Mouse (Mus musculus): ENCODE measurements around the gene Rnf31. TPM values are rescaled to one million over a fixed set of nuclear protein-coding genes. Genes with fewer than 3 reads are reported as not detected.

Gene Rnf31
- polyA plus RNA-seq (2012; rRNA removed): 21.9 and 24.7 TPM in 2 replicates

DNA sequence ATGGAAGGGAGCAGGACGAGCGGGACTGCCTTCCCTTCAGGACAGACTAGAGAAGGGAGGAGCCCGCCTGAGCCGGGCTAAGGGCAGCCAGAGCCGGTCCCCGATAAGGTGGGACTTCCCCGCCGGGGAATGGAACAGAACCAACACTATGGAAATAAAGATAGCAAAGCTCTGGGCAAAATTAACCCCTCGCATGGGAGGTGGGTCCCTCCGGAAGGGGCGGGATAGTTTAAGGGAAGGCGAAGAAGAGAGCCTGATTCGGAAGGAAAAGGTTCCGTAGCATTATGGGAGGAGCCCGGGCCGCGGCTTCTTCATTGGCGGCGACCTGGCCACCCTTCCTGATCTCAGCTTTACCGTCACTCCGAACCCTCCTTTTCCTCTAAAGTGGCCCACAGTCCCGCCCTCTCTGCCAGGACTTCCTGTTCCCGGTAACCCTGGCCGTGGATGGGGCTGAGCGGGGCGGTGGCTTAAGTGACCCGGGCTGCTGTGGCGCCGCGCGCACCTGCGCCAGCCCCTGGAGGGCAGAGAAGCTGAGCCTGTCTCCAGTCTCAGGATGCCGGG is at the start of gene Rnf31:
Rnf31 (plus strand) TSS at position 378 of the 561 bp plus-strand sequence.

DNA sequence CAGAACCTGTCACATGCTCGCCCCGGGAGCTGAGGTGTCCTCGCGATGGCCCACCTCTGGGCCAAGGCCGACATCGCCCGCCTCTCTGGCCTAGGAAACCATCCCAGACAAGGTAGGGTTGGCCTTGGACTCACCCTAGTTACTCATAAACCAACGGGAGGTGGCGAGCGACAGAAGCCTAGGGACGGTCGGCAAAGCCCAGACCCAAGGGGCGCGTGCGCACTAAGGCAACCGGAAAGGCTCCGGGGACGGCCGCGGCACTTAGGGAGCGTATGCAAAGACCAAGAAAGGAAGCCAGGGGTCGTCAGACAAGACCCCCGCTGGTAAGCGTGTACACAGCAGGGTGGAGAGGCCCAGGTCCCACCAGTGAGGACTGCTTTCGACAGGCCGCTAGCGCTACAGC is 31.7 kb upstream of the Rnf31 start, which contains the start of gene Dcaf11:
Dcaf11 (plus strand) TSS at position 208 of the 403 bp plus-strand sequence.

DNA sequence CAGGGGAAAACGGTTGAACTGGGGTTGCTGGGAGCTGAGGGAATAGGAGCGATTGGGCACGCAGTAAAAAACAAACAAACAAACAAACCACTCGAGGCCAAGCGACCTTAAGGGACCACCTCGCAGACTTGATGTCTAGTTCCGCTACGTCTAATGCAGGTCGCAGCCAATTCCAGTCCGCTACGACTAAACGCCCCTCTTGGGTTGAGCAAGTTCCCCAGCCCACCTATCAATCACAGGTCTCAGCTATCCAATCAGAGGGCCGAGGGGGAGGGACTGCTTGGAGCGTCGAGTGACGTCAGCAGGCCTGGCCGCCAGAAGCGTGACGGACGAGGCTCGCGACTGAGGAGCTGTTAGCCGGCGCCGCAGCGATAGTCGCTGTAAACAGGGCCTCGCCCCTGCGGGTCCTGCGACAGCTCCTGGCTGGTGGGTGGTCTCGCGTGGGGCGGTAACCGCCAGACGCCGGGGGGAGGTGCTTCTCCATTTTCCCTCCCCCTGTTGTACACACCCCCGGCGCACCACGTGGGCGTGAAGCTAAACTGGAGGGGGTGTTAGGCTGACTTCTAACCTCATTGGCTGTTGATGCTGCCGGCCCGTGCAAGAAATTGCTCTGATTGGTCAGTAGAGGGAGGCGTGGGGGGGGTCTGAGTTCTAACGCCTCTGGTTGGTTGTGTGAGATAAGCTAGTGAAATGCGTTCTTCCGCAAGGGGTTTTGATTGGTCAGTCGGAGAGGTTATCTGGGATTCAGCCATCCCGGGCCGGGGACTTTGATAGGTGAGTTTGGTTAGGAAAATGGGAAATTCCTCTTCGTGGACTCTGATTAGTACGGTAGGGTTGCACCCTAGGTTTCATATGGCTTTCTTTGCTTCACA is 31.1 kb upstream of the Rnf31 start, which contains the start of gene A730061H03Rik:
A730061H03Rik (minus strand) TSS at position 205 of the 872 bp plus-strand sequence.

DNA sequence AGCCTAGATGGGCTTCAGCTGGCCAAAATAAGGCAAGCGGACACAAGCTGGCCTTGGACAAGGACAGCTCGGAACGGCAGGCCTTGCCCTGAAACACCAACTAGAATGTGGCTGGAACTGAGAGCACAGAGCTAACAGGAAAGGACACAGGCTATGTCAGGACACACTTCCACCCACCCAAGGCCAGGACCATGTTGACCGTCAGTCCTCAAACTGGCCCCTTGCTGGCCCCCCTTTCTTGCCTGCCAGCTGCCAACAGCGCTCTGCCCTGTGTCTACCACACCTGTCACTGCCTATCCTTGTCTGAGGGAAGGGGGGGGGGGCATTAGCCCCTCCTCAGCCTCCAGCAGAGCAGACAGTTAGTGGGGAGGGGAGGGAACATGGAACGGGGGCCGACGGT is 16.2 kb upstream of the Rnf31 start, which contains the start of gene Fitm1:
Fitm1 (plus strand) TSS at position 316 of the 400 bp plus-strand sequence.

DNA sequence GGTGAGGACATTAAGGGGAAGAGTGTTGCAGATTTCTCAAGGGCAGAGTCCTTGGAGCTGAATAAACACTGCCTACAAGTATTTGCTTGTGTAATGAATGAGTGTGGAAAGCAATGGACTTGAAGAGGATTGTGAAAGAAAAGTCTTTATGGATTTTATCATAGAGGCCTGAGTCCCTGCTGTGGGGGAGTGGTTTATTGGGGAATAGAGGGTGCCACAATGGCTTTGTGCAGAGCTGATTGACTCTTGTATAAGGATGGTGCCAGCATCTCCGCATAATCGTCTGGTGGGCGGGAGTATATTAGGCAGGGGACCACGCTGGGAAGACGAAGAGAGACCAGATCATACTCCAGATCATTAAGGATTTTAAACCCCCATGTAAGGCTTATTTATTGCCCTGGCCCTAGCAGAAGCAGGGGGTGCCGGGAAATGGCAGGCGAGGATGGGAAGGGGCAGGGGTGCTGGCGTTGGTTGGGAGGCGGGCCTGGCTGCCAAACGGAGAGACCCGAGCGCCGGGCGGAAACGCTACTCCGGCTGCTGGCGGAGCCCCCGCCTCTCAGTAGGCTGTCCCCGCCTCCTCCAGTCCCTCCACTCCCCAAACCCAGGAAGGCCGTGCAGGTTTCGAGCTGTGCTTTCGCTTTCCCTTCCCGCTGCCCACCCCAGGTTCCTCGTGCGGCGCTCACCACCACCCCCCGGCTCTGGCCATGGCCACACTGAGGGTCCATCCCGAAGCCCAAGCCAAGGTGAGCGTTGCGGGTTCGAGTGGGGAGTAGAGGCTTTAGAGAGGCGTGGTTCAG is 13.4 kb upstream of the Rnf31 start, which contains the start of gene Psme1:
Psme1 (plus strand) TSS at position 253 of the 797 bp plus-strand sequence.

DNA sequence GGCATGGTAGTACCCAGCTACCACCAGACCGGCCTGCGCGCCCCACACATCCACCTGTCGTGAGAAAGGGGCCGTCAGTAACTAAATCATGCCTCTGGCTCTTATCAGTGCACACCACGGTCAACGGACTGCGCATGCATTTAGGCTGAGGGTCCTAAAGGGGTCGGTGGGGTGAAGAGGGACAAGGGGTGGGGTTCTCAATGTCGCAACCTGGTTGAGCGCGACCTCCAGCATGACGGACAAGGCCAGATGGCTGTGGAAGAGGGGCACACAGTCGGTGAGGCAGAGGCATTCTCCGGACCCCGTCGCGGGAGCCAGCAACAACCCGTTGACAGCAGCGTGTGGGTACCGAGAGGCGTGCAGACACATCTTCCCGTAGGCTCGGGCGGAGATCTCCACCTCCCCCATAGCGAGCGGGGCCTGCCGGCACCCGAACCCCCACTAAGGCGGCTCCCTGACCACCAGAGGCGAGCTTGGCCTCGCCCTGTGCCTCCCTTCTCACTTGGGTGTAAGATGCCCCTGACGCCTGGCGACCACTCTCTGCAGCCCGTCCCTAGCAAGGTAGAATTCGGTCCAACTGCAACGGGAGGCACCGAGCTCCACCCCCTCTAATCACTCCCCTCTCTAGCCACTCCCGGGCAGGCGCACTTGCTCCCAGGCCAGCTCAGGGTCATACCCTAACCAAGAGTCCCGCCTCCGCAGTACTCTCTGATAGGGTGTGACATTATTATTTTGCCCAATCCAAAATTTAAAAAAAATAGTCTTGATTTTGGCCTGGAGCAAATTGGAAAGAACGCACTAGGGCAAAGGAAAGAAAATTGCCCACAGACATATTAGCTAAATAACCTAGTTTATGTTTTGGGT is 6.6 kb upstream of the Rnf31 start, which contains the start of gene Emc9:
Emc9 (minus strand) TSS at position 601 of the 864 bp plus-strand sequence.

DNA sequence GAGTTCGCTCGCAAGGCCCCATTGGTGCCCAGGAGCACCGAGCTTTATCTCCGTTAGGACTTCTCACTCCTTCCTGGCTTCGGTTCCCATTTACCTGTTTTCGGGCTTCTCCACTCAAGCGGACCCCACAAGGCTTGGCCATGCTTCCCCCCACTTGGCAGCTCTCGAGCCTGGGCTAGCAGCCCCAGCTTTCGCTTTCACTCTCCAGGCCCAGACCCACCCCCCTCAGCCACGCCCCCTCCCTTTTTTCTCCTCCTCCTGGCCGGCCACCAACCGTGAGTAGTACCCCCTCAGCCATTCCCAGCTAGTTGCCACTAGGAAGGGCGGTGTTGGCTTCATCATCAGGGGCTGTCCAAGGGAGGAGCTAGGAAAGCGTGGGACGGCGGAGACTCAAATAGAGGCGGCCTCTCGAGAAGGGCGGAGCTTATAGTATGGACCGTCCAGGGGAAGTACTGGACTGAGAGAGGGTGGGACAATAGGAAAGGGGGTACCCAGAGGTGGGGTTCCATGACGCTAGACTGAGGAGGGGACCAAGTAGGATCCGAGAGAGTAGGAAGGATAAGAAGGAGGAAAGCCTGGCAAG is 669 bp upstream of the Rnf31 start, which contains the start of gene Psme2:
Psme2 (minus strand) TSS at position 366 of the 583 bp plus-strand sequence.

DNA sequence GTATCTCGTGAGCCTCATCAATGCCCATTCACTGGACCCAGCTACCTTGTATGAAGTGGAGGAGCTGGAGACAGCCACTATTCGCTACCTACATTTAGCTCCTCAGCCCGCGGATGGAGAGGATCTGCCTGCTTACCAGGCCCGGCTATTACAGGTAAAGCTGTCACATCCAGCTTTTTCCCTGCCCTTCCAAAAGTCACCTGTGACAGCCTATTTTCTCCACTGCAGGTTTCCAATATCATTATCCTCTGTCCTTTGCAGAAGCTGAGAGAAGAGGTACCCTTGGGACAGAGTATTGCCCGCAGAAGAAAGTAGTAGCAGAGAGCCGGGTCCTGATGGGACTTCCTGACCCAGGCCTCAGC is 11.7 kb downstream of the Rnf31 start, which contains the start of gene Irf9:
Irf9 (plus strand) TSS at position 301 of the 362 bp plus-strand sequence.

DNA sequence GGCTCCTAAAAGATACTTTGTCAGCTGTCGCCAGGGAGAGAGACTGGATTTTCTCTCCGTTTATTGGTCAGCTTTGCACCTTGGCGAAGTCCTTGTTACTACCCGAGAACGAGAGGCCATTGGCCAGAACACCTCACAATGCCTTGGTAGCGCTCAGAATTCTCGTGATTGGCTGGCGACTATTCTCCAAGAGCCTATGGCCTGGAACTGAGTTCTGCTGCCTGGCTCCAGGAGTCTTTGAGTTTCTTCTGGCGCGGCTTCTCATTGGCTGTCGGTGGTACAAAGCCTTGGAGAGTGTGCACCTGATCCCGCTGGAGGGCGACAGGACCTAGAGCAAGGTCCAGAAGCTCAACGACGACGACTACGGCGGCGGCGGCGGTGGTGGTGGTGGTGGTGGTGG is 26.3 kb downstream of the Rnf31 start, which contains the start of gene Rec8:
Rec8 (plus strand) TSS at position 216 of the 400 bp plus-strand sequence.

DNA sequence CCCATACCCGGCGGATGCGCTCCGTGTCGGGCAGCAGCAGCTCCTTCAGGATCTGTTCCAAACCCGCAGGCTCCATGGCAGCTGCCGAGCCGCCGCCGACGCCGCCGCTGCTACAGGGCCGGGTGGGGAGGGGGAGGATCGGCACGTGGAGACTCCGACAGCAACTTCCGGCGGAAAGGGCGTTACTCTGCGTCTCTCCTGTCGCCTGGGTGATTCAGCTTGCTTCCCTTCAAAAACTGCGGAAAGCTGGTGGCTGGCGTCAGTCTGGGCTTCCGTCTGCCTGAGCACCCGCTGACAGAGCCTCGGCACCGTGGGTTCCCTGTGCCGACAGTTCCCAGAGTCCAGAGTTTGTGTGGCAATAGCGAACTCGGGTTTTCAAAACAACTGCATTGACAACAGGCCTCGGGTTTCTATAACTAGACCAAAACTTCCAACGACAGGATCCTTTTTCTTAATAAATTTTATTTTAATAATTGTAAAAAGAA is 44.1 kb downstream of the Rnf31 start, which contains the start of gene Ipo4:
Ipo4 (minus strand) TSS at position 435 of the 485 bp plus-strand sequence.

DNA sequence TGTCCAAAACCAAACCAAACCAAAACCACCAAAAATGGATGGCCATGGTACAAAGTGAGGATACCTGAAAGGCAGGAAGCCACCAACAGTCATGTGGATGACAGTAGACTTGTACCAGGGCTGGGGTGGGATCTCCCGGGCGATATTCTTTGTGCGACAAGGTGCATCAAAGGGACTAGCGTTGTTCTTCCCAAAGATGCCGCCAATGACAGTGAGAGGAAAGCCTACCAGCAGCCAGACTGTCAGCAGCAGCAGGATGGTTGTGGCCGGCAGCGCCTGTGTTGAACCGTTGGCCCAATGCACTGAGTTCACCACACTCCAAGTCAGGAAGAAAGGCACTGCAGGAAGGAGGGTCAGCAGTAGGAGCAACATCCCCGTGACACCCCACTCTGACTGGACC is 46.3 kb downstream of the Rnf31 start, which contains the start of gene Gm49378:
Gm49378 (minus strand) TSS at position 101 of the 400 bp plus-strand sequence.

DNA sequence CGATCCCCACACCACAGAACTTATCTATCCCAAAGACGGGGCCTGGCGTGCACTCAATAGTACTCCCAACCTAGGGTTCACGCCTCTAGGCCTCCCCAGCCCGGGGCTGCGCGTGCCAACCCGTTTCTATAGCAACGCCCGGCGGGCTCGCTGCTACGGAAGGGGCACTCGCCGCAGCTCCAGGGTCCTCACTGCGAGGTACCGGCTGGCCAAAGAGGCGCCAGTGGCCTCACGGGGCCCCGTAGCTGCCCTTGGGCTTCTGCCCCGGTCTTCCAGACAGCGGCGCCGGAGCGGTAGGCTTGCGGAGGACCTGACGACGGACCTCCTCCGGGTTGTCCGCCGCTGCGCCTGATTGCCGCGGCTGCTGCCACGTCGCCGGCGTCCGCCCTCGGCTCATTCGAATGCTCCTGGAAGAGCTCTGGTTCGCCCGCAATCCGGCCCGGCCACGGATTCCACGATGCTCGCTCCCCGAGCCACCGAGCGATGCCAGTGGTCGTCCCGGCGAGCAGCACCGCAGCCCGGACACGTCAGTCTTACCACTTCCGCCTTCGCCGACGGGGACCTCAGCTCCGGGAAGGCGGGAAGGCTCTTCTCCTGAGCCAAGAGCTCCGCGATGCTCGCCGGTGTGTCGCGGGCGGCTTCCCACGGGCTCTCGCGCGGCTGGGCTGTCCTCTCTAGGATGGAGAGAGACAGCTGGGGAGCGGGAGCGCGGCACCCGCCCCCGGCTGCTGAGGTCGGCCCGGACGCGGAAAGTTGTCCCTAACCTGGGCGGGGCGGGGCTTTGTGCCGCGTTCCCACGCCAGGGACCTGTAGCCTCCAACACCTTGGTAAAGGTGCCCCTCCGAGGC is 51.8 kb downstream of the Rnf31 start, which contains the start of gene Tm9sf1:
Tm9sf1 (minus strand) TSS at position 747 of the 848 bp plus-strand sequence.

DNA sequence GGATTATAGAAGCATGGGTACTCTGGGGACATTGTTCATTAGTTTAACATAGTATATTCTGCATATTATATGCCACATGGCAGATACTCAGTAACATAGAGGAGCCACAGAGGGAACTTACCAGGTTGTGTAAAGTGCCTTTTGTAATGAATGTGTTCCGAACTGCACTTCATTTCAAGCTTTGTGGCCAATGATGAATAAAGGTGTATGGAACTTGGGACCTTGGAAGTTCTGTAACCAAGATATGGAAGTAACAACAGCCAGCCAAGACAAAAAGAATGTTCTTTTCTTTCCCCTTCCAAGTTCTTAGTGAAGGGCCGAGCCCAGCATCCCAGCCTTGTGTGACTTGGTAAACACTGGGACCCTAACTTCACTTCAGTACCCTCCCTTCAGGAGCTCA is 58.4 kb downstream of the Rnf31 start, which contains the start of gene Tssk4:
Tssk4 (plus strand) TSS at position 301 of the 400 bp plus-strand sequence.

Other genes starting within 250 kb of the Rnf31 start
- 14.6 and 15.1 TPM in 2 replicates for gene Dhrs4, start 113.0 kb upstream of the Rnf31 start, polyA plus RNA-seq (2012; rRNA removed)
- 237 and 240 TPM in 2 replicates for gene Carmil3, start 101.1 kb upstream of the Rnf31 start, polyA plus RNA-seq (2012; rRNA removed)
- gene Cpne6, start 81.3 kb upstream of the Rnf31 start, polyA plus RNA-seq (2012; rRNA removed): 44.9 and 48.5 TPM in 2 replicates
- 0.96 and 1.5 TPM in 2 replicates for gene Nrl, start 66.7 kb upstream of the Rnf31 start, polyA plus RNA-seq (2012; rRNA removed)
- 22.0 and 24.8 TPM in 2 replicates for gene Pck2, start 51.4 kb upstream of the Rnf31 start, polyA plus RNA-seq (2012; rRNA removed)
- 98.1 and 109 TPM in 2 replicates for gene Dcaf11, start 31.7 kb upstream of the Rnf31 start, polyA plus RNA-seq (2012; rRNA removed)
- gene A730061H03Rik, start 31.3 kb upstream of the Rnf31 start, polyA plus RNA-seq (2012; rRNA removed): 0.59 TPM in 1 of 2 replicates, not detected in the other
- 0.08 and 2.9 TPM in 2 replicates for gene Fitm1, start 16.1 kb upstream of the Rnf31 start, polyA plus RNA-seq (2012; rRNA removed)
- 138 and 140 TPM in 2 replicates for gene Psme1, start 13.6 kb upstream of the Rnf31 start, polyA plus RNA-seq (2012; rRNA removed)
- gene Emc9, start 6.4 kb upstream of the Rnf31 start, polyA plus RNA-seq (2012; rRNA removed): 43.1 and 47.2 TPM in 2 replicates
- gene Psme2, start 595 bp upstream of the Rnf31 start, polyA plus RNA-seq (2012; rRNA removed): 76.9 and 77.8 TPM in 2 replicates
- 24.2 and 30.3 TPM in 2 replicates for gene Irf9, start 11.9 kb downstream of the Rnf31 start, polyA plus RNA-seq (2012; rRNA removed)
- 17.6 and 22.2 TPM in 2 replicates for gene Rec8, start 26.3 kb downstream of the Rnf31 start, polyA plus RNA-seq (2012; rRNA removed)
- 202 and 205 TPM in 2 replicates for gene Ipo4, start 44.2 kb downstream of the Rnf31 start, polyA plus RNA-seq (2012; rRNA removed)
- 5.1 TPM in 2 replicates for gene Gm49378, start 46.2 kb downstream of the Rnf31 start, polyA plus RNA-seq (2012; rRNA removed)
- 35.5 and 36.6 TPM in 2 replicates for gene Tm9sf1, start 52.1 kb downstream of the Rnf31 start, polyA plus RNA-seq (2012; rRNA removed)
- 1.2 and 1.4 TPM in 2 replicates for gene Tssk4, start 58.5 kb downstream of the Rnf31 start, polyA plus RNA-seq (2012; rRNA removed)
- 49.7 and 51.7 TPM in 2 replicates for gene Mdp1, start 68.8 kb downstream of the Rnf31 start, polyA plus RNA-seq (2012; rRNA removed)
- 39.3 and 44.8 TPM in 2 replicates for gene Gmpr2, start 80.2 kb downstream of the Rnf31 start, polyA plus RNA-seq (2012; rRNA removed)
- gene Nedd8, start 80.4 kb downstream of the Rnf31 start, polyA plus RNA-seq (2012; rRNA removed): 467 and 498 TPM in 2 replicates
- 19.4 and 19.8 TPM in 2 replicates for gene Tinf2, start 90.1 kb downstream of the Rnf31 start, polyA plus RNA-seq (2012; rRNA removed)
- gene Tgm1, start 122.2 kb downstream of the Rnf31 start, polyA plus RNA-seq (2012; rRNA removed): 0.31 and 2.6 TPM in 2 replicates
- 70.1 and 73.0 TPM in 2 replicates for gene Rabggta, start 130.6 kb downstream of the Rnf31 start, polyA plus RNA-seq (2012; rRNA removed)
- 87.8 and 91.7 TPM in 2 replicates for gene Dhrs1, start 154.0 kb downstream of the Rnf31 start, polyA plus RNA-seq (2012; rRNA removed)
- 18.7 and 19.3 TPM in 2 replicates for gene Nop9, start 154.0 kb downstream of the Rnf31 start, polyA plus RNA-seq (2012; rRNA removed)
- gene Cideb, start 166.8 kb downstream of the Rnf31 start, polyA plus RNA-seq (2012; rRNA removed): 0.88 and 1.0 TPM in 2 replicates
- gene Ltb4r2, start 169.7 kb downstream of the Rnf31 start, polyA plus RNA-seq (2012; rRNA removed): 0.35 and 0.48 TPM in 2 replicates
- gene Ltb4r1, start 174.3 kb downstream of the Rnf31 start, polyA plus RNA-seq (2012; rRNA removed): 0.47 and 0.59 TPM in 2 replicates
- 2.7 and 3.0 TPM in 2 replicates for gene Adcy4, start 192.4 kb downstream of the Rnf31 start, polyA plus RNA-seq (2012; rRNA removed)
- 1.1 and 1.3 TPM in 2 replicates for gene Ripk3, start 197.2 kb downstream of the Rnf31 start, polyA plus RNA-seq (2012; rRNA removed)
- 9.2 and 11.3 TPM in 2 replicates for gene Nfatc4, start 231.4 kb downstream of the Rnf31 start, polyA plus RNA-seq (2012; rRNA removed)

All from central nervous system, embryonic 18 days (tissue).